Mouse (Mus musculus): ENCODE data around the gene Gabarap.
"Not testable (repeated sequence)": the region's sequence is repeated elsewhere in the genome, so short reads cannot be mapped to it uniquely, and the experiment has no call there.

The Gabarap gene

GRCm38 (mm10) chr11:69990850-69991691, at the start of gene Gabarap:
Gene Gabarap, plus strand, starts transcription at chr11:69991143.
- DNase-seq (ENCODE audit: low spot score in 2 of 2) = peak; percentile 94 to 96

DNA sequence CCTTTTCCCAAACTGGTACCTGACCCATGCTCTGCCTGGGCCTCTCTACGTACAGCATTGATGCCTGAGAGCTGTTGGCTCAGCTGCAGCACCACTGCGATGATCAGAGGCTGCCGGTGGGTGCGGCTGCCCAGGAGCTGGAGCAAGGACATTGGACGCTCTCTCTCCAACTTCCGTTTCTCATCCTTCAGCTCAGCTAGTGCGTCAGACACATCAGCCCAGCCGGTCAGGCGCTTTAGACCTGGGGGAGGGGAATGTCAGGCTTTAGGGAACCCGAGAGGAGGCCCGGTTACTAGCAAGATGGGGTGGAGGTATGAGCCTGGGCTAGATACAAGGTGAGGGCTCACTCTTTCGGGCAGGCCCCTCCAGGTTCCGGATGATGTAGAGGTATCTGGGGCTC, 45.7 kb upstream of the Gabarap start:
- no peak for DNase-seq (ENCODE audit: low spot score in 2 of 2)

DNA sequence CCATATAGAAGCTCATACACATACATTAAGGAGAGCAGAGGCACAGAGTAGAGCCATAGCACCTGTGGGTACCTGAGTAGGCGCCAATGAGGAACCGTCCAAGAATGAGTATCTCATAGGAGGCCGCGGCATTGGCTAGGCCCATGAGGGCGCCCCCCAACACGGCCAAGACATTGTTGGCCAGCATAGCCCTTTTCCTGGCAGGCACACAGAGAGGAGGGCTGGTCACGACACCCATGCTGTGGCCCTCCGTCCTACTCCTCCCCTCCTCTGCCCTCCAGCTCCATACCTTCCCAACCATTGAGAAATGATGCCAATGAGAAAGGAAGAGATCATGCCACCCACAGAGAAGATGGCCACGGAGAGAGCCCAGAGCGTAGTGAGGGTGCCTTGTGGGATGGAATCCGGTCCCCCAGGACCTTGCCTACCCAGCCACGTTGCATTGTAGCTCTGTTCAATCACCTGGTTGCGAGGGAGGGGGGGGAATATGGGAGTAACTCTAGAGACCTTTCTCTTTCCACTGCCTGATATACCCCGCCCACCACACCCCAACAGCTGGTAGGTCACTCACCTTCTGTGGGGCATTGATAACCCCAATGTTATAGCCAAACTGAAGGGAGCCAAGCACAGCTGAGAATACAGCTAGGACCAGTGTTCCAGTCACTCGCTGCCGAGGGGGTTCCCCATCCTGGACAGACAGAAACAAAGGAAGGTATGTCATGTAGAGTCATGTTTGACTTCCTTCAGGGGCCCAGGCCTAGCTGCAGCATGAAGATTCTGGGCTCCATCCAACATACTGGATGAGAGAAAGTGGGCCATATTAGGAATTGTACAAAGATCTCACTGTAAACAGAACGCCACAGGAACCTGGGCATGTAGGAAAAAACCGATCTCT, 44.7 kb upstream of the Gabarap start:
- DNase-seq (ENCODE audit: low spot score in 2 of 2) = no peak

GRCm38 (mm10) chr11:69947337-69948065, 43.4 kb upstream of the Gabarap start:
- peak in 1 of 2 experiments; percentile 53 for DNase-seq (ENCODE audit: low spot score in 2 of 2)

DNA sequence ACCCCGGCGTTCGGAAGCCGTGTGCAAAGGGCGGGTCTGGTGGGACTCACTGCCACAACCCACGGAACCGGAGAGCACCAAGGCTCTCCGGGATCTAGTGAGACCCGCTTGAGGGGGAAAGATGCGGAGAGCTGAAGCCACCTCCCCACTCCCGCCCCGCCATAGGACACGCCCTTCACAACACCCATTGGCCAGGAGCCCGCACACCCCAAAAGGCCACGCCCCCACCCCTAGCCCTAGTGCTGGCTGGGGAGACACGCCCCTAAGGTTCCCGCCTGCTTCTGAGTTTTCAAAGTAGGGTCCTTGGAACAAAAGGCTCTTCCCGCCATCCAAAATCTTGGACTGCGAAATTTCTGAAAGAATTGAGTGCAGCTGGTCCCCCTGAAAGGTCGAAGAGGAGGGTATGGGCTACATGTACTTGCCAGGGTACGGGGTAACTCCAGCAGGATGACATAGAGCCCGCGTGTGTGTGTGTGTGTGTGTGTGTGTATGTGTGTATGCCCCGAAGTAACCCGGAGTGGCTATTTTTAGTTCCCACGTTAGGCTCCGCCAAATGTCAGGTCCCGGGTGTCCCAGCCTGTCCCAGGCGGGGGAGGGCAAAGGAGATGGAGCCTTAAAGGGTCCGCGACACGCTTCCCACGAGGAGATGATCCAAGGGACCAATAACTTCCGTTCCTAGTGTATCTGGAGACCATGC, 42.7 kb upstream of the Gabarap start, which contains the start of gene Slc2a4:
Gene Slc2a4, minus strand, starts transcription at position 123 of the 697 bp plus-strand sequence.
- DNase-seq (ENCODE audit: low spot score in 2 of 2) = peak; percentile 86 to 92

DNA sequence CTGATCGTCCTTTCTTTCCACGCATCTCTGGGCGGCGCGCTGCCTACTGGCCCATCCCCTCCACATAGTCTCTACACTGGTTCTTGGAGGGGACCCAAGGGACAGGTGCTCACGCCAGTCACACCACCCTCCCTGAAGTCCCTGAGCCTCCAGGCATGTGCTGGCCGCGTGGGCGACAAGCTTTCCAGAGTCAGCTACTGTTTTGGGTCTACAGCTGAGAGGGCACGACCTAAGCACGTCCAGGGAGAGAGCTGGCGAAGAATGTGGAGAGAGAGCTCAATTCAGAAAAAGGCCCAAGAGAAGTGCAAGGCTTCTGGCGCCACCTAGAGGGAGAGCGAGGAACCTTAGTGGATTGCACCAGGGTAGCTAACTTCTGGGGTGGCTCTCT, 42.2 kb upstream of the Gabarap start:
- DNase-seq (ENCODE audit: low spot score in 2 of 2) = peak; percentile 78 to 86

GRCm38 (mm10) chr11:69950807-69951459, 40.0 kb upstream of the Gabarap start:
- DNase-seq (ENCODE audit: low spot score in 2 of 2) = no peak

DNA sequence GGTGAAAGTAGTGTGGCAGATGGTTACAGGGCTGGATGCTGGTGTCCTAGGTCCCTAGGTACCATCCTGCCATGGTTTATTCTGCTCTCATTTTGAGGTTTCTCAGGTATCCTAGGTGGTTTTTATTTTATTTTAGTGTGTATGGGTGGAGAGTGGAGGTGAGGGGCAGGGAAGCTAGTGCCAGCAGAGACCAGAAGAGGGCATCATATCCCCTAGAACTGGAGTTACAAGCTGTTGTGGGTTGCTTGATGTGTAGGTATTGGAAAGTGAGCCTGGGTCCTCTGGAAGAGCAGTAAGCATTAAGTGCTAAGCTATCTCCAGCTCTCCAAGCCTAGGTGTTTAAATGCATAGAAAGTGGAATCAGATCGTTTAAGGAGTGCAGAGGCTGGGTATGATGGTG, 38.7 kb upstream of the Gabarap start:
- DNase-seq (ENCODE audit: low spot score in 2 of 2) = no peak

DNA sequence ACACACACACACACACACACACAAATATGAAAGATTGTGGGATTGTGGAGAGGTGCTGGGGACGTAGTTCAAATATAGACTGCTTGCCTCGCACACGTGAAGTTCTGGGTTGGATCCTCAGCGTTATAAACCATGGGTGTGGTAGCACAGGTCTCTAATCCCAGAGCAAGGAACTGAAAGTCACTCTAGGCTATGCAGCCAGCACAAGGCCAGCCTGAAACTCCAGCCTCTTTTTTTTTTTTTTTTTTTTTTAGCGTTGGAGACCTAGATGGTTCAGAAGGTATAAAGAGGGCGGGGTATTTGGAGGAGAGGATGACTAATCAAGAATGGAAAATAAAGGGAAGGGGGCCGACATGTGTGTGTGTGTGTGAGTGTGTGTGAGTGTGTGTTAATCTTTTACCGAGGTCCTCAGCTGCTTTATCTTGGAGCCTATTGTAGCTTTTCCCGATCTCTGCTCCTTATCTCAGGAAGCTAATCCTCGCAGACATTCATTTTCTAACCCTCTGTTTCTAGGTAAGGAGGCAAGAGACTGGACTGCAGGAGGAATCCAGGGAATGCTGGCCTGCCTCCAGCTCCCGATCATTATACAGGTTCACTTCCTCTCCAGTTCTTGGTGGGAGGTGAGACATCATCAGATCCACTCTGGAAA, 37.6 kb upstream of the Gabarap start:
- DNase-seq (ENCODE audit: low spot score in 2 of 2) = no peak

DNA sequence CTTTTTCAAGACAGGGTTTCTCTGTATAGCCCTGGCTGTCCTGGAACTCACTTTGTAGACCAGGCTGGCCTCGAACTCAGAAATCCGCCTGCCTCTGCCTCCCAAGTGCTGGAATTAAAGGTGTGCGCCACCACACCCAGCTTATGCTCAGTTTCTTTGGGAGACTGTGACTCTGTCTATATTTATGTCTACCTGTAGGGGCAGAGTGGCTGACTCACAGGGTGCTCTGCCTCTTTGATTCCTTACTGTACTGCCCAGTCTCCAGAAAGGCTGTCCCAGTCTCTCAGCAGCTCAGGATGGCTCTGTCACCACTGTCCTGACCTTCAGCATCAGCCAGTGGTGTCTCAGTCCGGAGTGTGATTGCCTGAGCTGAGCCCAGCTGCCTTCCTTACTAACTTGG, 35.3 kb upstream of the Gabarap start:
- DNase-seq (ENCODE audit: low spot score in 2 of 2) = not testable (repeated sequence)

- no peak for DNase-seq (ENCODE audit: low spot score in 2 of 2)
These were observed 34.7 kb upstream of the Gabarap start for GRCm38 (mm10) chr11:69956218-69956617.

GRCm38 (mm10) chr11:69960616-69961015, 30.3 kb upstream of the Gabarap start:
- no peak for DNase-seq (ENCODE audit: low spot score in 2 of 2)

GRCm38 (mm10) chr11:69961841-69962240, 29.1 kb upstream of the Gabarap start:
- DNase-seq (ENCODE audit: low spot score in 2 of 2) = peak; percentile 36 to 57

- DNase-seq (ENCODE audit: low spot score in 2 of 2) = no peak
These were observed 26.2 kb upstream of the Gabarap start, which contains the start of gene Cldn7 for GRCm38 (mm10) chr11:69964650-69965270. Gene Cldn7, plus strand, starts transcription at chr11:69964779.

DNA sequence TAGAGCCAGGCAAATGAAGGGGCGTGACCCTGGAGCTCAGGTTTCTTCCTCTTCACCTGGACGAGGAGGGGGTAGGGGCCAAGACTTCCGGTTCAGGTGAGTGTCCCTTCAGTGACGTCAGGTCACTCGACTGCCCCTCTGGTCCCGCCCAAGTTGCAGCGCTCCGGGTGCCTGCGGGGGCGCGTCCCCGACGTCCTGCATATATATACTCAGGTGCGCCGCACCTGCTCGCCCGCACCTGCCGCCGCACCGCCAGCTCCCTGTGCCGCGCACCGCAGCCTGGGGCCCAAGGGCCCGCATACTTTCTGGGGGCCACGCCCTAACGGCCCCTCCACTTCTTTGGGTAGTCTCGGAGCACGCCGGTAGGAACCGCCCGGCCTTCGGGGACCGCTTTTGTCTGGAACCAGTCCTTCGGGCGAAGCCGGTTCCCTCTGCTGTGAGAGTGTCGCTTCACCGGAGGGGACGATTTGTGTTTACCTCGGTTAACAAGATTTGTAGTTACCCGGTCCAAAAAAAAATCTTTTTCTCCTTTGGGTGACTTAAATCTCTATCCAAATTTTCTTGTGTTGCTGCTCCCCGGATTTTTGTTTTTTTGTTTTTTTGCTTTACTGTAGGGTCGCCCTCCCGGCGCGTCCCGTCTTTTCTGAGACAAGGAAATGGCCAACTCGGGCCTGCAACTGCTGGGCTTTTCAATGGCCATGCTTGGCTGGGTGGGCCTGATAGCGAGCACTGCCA, 25.5 kb upstream of the Gabarap start:
- peak; percentile 65 to 77 for DNase-seq (ENCODE audit: low spot score in 2 of 2)

- peak; percentile 37 to 61 for DNase-seq (ENCODE audit: low spot score in 2 of 2)
These were observed 24.7 kb upstream of the Gabarap start for GRCm38 (mm10) chr11:69966006-69966859.

GRCm38 (mm10) chr11:69966860-69967517, 24.0 kb upstream of the Gabarap start:
- DNase-seq (ENCODE audit: low spot score in 2 of 2) = no peak
